Mouse (Mus musculus) liver, embryonic 14.5 days (tissue): ENCODE data around the gene Rbbp8nl. TPM values are rescaled to one million over a fixed set of nuclear protein-coding genes. Genes with fewer than 3 reads are reported as not detected.
A peak's percentile ranks its signal among the peaks of the same experiment; 100 is the strongest.

Experiments
- ATAC-seq: fragments of 200-750 bp; cut with Nextera tagmentation; 2 replicates; pipeline ENCODE4 v1.8.0; 2017; ENCODE audit warnings: moderate number of reproducible peaks, mild to moderate bottlenecking, moderate library complexity; ENCODE audit not compliant: insufficient read depth
- DNase-seq, 3 experiments: peaks; one replicate each; pipeline ENCODE4 v3.0.0-alpha.2; 2012 to 2013; ENCODE audit warnings: low read depth in 3 of 3, low spot score in 3 of 3
- H3K27ac ChIP-seq: fragments of 300-500 bp; sonication (generic); 2 replicates; pipeline ENCODE4 v1.5.1; 2014; ENCODE audit warnings: moderate library complexity, mild to moderate bottlenecking, control low read depth, inconsistent platforms
- H3K27me3 ChIP-seq: fragments of 300-500 bp; sonication (generic); 2 replicates; pipeline ENCODE4 v1.6.1; 2014; ENCODE audit warnings: mild to moderate bottlenecking, low read length, moderate library complexity; ENCODE audit not compliant: control insufficient read depth, insufficient read depth
- H3K36me3 ChIP-seq: fragments of 300-500 bp; sonication (generic); replicated peaks from 2 replicates; pipeline ENCODE4 v1.6.1; 2014; ENCODE audit warnings: low read depth; ENCODE audit not compliant: control insufficient read depth, insufficient read depth
- H3K4me1 ChIP-seq, 2 experiments: fragments of 200-500 bp in 1 of 2; fragments of 300-500 bp in 1 of 2; sonication (generic) in 1 of 2; replicated peaks; 2 replicates each; pipeline ENCODE4 v1.6.1; 2012 to 2014; ENCODE audit warnings: antibody characterized with exemption in 1 of 2, inconsistent platforms in 1 of 2, low read length in 1 of 2; ENCODE audit not compliant: control insufficient read depth in 2 of 2, insufficient read depth in 2 of 2
- H3K4me2 ChIP-seq: fragments of 300-500 bp; sonication (generic); 2 replicates; pipeline ENCODE4 v1.6.1; 2014; ENCODE audit warnings: low read depth, mild to moderate bottlenecking, control low read depth, moderate library complexity
- H3K4me3 ChIP-seq, 2 experiments: fragments of 200-500 bp in 1 of 2; fragments of 300-500 bp in 1 of 2; sonication (generic) in 1 of 2; 2 replicates each; pipeline ENCODE4 v1.5.1; 2012 to 2014; ENCODE audit warnings: low read depth in 2 of 2, low read length in 2 of 2, mild to moderate bottlenecking in 2 of 2, control low read depth in 1 of 2, inconsistent platforms in 1 of 2, moderate library complexity in 1 of 2; ENCODE audit not compliant: insufficient read depth in 1 of 2
- H3K9ac ChIP-seq: fragments of 300-500 bp; sonication (generic); replicated peaks from 2 replicates; pipeline ENCODE4 v1.6.1; 2014; ENCODE audit warnings: mild to moderate bottlenecking, control low read depth, moderate library complexity
- H3K9me3 ChIP-seq: fragments of 300-500 bp; sonication (generic); 2 replicates; pipeline ENCODE4 v1.6.1; 2016; ENCODE audit warnings: low read length, mixed read lengths; ENCODE audit not compliant: control insufficient read depth
- CTCF ChIP-seq: IDR thresholded peaks from 2 replicates; pipeline ENCODE4 v1.5.1; 2016; ENCODE audit warnings: antibody characterized with exemption, low read depth, control low read depth
- EP300 ChIP-seq: IDR thresholded peaks from 2 replicates; pipeline ENCODE4 v1.6.1; 2016; ENCODE audit warnings: antibody characterized with exemption, low read depth
- WGBS: fragments of 180-500 bp; shearing (Covaris S2); extraction: QIAGEN DNeasy Blood & Tissue Kit; methylation state at CpG from one replicate; pipeline ENCODE4 v1.1.7; 2014; ENCODE audit not compliant: insufficient replicate concordance; 5-methylcytosine and 5-hydroxymethylcytosine counted together
- polyA plus RNA-seq, 2 experiments: library from polyadenylated mRNA; depleted of rRNA in 1 of 2; stranded (reverse) in 1 of 2; unstranded in 1 of 2; fragments of >200 nt; fragmentation: Nextera tagmentation in 1 of 2; extraction: Ambion mirVana in 1 of 2; gene quantifications; 2 replicates each; pipeline versions ENCODE4 v1.2.1 to v1.2.3; 2012 to 2014

Gene Rbbp8nl
- polyA plus RNA-seq, 2 experiments: 0.02 TPM; not detected in 1

- H3K4me3 ChIP-seq: no peak overlapping the region
- no peak overlapping the region for H3K27ac ChIP-seq
- H3K27me3 ChIP-seq: no peaks in the 10 kb centered on the region
- no peak overlapping the region for H3K4me2 ChIP-seq
- no peak for ATAC-seq
- no peaks in the 10 kb centered on the region for H3K9me3 ChIP-seq
- peaks cover 0 to 2% of the 10 kb centered on the region in 2 experiments; a peak in 2 of 4 replicates for H3K4me1 ChIP-seq
- no peak for TF ChIP-seq EP300
- no peak for TF ChIP-seq CTCF
- no peaks in the 10 kb centered on the region for H3K36me3 ChIP-seq
- DNase-seq: no peak
- no peak overlapping the region for H3K9ac ChIP-seq
- WGBS: 60% methylated on average over 12 of the region's 12 CpGs
Measured at GRCm38 (mm10) chr2:180303468-180303867, 13.8 kb upstream of the Rbbp8nl start.

DNA sequence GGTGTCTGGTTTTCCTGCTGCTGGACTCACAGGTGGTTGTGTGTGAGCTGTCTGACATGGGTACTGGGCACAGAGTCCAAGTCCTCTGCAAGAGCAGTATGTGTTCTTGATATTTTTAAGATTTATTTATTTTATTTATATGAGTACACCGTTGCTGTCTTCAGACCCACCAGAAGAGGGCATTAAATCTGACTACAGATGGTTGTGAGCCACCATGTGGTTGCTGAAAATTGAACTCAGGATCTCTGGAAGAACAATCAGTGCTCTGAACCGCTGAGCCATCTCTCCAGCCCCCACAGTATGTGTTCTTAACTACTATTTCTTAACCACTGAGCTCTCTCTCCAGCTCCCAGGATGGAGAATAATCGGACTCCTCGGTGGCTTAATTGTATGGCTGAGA lies 12.5 kb upstream of the Rbbp8nl start:
- Histone ChIP-seq H3K4me3 (no peak overlapping the region), H3K27me3 (no peaks in the 10 kb centered on the region), H3K9ac (no peak overlapping the region), H3K4me1 (peaks cover 0 to 2% of the 10 kb centered on the region in 2 experiments; a peak in 2 of 4 replicates), H3K36me3 (no peaks in the 10 kb centered on the region), H3K27ac (no peak overlapping the region), H3K9me3 (no peaks in the 10 kb centered on the region), H3K4me2 (no peak overlapping the region)
- TF ChIP-seq EP300 (no peak), CTCF (no peak; the same call in 1 of the 2 replicates)
- 51% methylated on average over 4 of the region's 4 CpGs for WGBS
- ATAC-seq: no peak
- no peak for DNase-seq

- Histone ChIP-seq H3K27ac (no peak overlapping the region), H3K9ac (no peak overlapping the region), H3K27me3 (no peaks in the 10 kb centered on the region), H3K36me3 (no peaks in the 10 kb centered on the region), H3K9me3 (no peaks in the 10 kb centered on the region), H3K4me1 (peaks cover 0 to 2% of the 10 kb centered on the region in 2 experiments; a peak in 2 of 4 replicates), H3K4me3 (no peak overlapping the region), H3K4me2 (no peak overlapping the region)
- DNase-seq (no peak), ATAC-seq (peak; percentile 59)
- no peak for TF ChIP-seq CTCF
- TF ChIP-seq EP300: no peak
- 12% methylated on average over 5 of the region's 5 CpGs for WGBS
Measured at GRCm38 (mm10) chr2:180300771-180301170, 11.1 kb upstream of the Rbbp8nl start.

- Histone ChIP-seq H3K36me3 (no peaks in the 10 kb centered on the region), H3K4me1 (peaks cover 0 to 2% of the 10 kb centered on the region in 2 experiments; a peak in 2 of 4 replicates), H3K9ac (no peak overlapping the region), H3K9me3 (no peaks in the 10 kb centered on the region), H3K4me2 (no peak overlapping the region), H3K4me3 (no peak overlapping the region), H3K27ac (no peak overlapping the region), H3K27me3 (no peaks in the 10 kb centered on the region)
- DNase-seq (no peak), ATAC-seq (no peak)
- WGBS: 21% methylated on average over 2 of the region's 2 CpGs
- TF ChIP-seq CTCF (no peak), EP300 (no peak)
Measured at GRCm38 (mm10) chr2:180300252-180300651, 10.6 kb upstream of the Rbbp8nl start.

- DNase-seq (no peak), ATAC-seq (no peak)
- Histone ChIP-seq H3K4me1 (peaks cover 0 to 2% of the 10 kb centered on the region in 2 experiments; a peak in 1 of 4 replicates), H3K4me3 (no peak overlapping the region), H3K9me3 (no peaks in the 10 kb centered on the region), H3K27me3 (no peaks in the 10 kb centered on the region), H3K4me2 (no peak overlapping the region), H3K36me3 (no peaks in the 10 kb centered on the region), H3K27ac (no peak overlapping the region), H3K9ac (no peak overlapping the region)
- TF ChIP-seq CTCF: no peak
- TF ChIP-seq EP300: no peak
- WGBS: 69% methylated on average over 8 of the region's 8 CpGs
Measured at GRCm38 (mm10) chr2:180292906-180293305, 3.2 kb upstream of the Rbbp8nl start.

GRCm38 (mm10) chr2:180292026-180292425 lies 2.3 kb upstream of the Rbbp8nl start:
- no peak overlapping the region for H3K4me3 ChIP-seq
- no peak overlapping the region for H3K9ac ChIP-seq
- H3K4me1 ChIP-seq: peaks cover 0 to 2% of the 10 kb centered on the region in 2 experiments; a peak in 1 of 4 replicates
- ATAC-seq (no peak), DNase-seq (no peak)
- no peaks in the 10 kb centered on the region for H3K36me3 ChIP-seq
- H3K27me3 ChIP-seq: no peaks in the 10 kb centered on the region
- H3K9me3 ChIP-seq: no peaks in the 10 kb centered on the region
- H3K4me2 ChIP-seq: no peak overlapping the region
- WGBS: 39% methylated on average over 4 of the region's 4 CpGs
- no peak overlapping the region for H3K27ac ChIP-seq
- TF ChIP-seq CTCF (no peak), EP300 (no peak)
